Mouse (Mus musculus) cerebellum, postnatal 14 days (tissue): ENCODE results near the gene Cpsf3.

Experiments
- DNase-seq, 2 experiments: peaks; one replicate each; pipeline ENCODE4 v3.0.0; 2021; ENCODE audit warnings: mixed read lengths in 2 of 2

Gene Cpsf3

DNA sequence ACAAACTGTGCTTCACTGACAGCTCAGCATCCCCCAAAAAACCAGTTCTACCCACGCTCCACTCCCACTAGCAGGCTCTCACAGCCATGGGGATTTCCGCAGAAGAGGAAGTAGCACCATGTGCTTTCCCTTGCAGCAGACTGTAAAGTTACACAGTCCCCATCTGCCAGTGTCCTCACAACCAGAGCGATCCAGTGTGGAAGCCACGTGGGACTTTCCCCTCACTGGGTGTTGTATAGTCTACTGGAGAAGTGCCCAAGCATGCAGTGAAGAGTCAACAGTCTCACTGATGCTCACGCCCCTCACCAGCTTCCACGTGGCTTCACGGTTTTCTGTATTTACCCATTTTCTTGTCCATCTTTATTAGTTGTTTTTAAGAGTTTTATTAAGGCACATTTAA, 50.7 kb downstream of the Cpsf3 start:
- no peak for DNase-seq

DNA sequence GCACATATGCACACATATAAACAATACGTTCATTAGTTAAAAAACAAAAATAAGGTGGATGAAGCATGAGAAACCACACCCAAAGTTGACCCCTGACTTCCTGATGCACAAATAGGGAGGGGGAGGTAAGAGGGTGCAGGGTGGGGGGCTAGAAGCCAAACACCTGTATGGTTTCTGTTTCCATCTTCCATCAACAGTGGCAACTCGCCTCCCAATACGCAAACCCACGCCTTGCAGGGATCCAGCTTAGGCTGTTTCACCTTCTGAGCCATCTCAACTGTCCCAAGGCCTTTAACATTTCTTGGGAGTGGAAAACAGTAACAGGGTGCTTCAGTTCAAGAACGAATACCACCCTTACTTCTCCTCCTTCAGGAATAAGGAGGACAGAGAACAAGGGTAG, 52.0 kb downstream of the Cpsf3 start:
- DNase-seq, result no peak

DNA sequence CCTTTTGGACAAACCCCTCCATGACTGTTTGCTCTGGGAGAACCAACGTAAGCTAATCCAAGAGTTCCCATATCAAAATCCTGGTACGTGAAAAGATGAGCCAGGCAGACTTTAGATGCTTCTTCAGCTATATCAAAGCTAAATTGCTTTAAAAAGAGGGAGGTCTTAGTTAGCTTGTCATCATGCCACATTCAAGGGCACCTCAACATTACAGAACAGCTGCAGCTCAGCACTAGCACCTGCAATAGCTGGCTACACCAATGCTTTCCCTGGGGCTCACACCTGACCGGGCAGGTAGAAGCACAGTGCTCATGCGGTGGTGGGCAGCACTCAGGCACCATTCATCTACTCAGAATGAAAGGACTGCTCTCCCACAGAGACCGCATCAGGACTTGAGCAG, 55.5 kb downstream of the Cpsf3 start:
- no peak for DNase-seq

GRCm38 (mm10) chr12:21346972-21347371, 61.8 kb downstream of the Cpsf3 start:
- no peak for DNase-seq

DNA sequence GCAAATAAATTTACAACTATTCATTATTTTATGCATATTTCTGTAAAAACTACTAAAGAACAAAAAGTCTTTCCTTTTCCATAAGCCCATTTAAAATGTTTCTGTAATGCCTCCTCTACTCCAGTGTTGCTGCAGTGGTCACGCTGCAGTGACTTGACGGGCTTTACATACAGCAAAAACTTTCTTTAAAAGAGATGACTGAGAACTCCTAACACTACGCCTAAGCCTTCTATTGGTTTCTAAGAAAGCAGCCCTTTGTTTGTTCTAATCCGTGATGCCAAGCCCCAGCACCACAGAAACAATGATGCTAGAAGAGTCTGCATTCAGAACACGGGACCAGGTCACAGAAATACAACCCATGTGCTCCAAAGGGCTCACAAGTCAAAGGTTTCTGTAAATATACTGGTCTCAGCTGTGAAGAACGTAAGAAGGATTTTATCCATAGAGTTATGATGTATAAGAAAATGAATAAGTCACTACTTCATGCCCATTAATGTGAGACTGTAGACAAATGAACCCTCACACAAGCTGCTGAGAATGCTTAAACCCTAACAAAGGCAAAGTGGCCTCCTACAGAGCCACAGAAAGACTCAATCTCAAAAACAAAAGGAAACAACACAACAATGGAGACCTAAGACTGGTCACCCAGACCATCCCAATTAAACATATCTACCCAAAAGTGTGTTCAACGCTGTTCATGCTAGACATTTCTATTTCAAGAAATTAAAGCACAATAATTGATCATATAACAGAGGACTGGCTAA, 65.1 kb downstream of the Cpsf3 start:
- no peak for DNase-seq

- no peak for DNase-seq
Observed at GRCm38 (mm10) chr12:21353681-21354080, 68.5 kb downstream of the Cpsf3 start.

GRCm38 (mm10) chr12:21362686-21363085, 77.5 kb downstream of the Cpsf3 start:
- no peak for DNase-seq

- no peak for DNase-seq
Observed at GRCm38 (mm10) chr12:21363195-21363594, 78.0 kb downstream of the Cpsf3 start.
